Mouse (Mus musculus) E14TG2a.4 (cell line): ENCODE measurements at regions not wholly inside any gene's neighbourhood (a gene's known extent, or its start where the extent isn't known, plus 50 kb on each side); places are given as distances from the start of the nearest gene placed in this dataset.

Source experiments
- CTCF ChIP-seq: conservative IDR thresholded peaks from 2 replicates; pipeline ENCODE4 v1.5.1; 2014; ENCODE audit warnings: low read length
- POU5F1 ChIP-seq: IDR thresholded peaks from 2 replicates; pipeline ENCODE4 v1.6.1; 2014; ENCODE audit warnings: low read length, borderline replicate concordance

- TF ChIP-seq POU5F1 (no peak), CTCF (no peak)
These were observed 74.3 kb upstream of the Cwc22 start for GRCm38 (mm10) chr2:78020516-78020915.
